Mouse (Mus musculus) inflammation-experienced regulatory T-cells, adult 6 months (primary cell): ENCODE data around the gene Gstp3. TPM values are rescaled to one million over a fixed set of nuclear protein-coding genes. Genes with fewer than 3 reads are reported as not detected.

Experiments
- ATAC-seq: one replicate; pipeline ENCODE4 v1.8.0; 2017
- polyA plus RNA-seq, 3 experiments: library from polyadenylated mRNA; unstranded; fragments of 100-300 nt; shearing (Covaris generic); gene quantifications; one replicate each; pipeline ENCODE4 v1.2.1; 2017

Gene Gstp3
- 100 to 1,000 TPM; 178 to 293 (median 197) TPM for polyA plus RNA-seq

DNA sequence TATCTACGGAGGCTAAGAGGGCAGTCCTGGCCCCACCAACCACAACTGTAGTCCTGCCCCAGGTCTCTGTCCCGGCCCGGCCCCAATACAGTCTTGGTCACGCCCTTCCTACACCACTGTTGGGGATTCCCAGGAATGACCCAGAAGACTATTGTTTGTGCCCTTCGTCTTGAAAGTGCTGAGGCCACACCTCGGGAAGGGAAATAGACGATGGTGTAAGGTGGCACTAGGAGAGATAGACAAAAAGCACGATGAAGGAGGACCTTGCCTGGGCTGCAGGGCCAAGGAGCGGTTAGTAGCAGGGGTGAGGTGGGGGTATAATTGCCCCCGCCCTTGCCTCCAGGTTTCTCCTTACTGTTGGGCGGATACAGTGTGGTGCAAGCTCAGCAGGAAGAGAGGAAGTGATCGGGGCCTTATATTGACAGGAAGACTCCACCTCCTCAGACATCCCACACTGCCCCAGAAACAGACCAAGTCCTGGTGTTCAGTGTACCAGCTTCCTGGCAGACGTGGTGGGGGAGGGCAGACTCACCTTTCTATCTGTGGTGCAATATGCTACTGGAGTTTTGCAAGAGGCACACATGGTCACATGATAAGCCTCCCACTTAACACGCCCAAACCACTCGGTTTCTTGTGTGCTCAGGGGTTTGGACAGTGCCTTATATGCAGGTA lies at the start of gene Gstp3:
Gene Gstp3 (minus strand): TSS at position 501 of the 672 bp plus-strand sequence.
- peak; percentile 88 for ATAC-seq

DNA sequence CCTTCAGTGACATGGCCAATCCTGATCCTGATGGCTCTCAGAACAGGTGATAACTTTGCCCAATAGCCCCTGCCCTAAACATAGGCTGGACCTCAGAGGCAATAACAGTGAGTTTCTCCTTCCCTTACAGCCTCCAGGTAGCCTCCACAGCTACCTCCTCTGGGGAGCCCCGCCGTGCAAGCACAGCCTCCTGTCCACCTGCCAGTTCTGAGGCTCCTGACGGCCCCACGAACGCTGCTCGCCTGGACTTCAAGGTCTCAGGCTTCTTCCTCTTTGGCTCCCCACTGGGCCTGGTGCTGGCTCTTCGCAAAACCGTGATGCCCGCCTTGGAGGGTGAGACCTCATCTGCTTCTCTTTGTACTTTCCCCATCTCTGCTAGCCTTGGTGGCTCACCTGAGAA lies 49.2 kb upstream of the Gstp3 start:
- no peak for ATAC-seq

GRCm38 (mm10) chr19:4106654-4107053 lies 47.3 kb upstream of the Gstp3 start:
- ATAC-seq, result no peak

DNA sequence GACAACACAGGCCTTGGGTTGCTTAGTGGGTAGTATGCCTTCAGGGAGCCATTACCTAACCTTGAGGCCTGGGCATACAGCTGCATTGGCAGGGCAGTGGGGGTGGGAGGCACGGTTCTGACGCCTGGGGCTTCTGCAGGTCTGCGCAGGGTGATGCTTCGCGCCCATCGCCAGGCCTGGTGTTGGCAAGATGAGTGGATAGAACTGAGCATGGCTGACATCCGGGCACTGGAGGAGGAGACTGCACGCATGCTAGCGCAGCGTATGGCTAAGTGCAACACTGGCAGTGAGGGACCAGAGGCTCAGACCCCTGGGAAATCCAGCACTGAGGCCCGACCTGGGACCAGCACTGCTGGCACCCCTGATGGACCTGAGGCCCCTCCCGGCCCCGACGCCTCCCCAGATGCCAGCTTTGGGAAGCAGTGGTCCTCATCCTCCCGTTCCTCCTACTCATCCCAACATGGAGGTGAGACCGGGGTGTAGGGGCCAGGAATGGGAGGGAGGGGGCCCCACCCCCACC lies 45.4 kb upstream of the Gstp3 start:
- no peak for ATAC-seq

GRCm38 (mm10) chr19:4103792-4104191 lies 44.4 kb upstream of the Gstp3 start:
- ATAC-seq, result no peak

- ATAC-seq, result no peak
These were observed 43.9 kb upstream of the Gstp3 start for GRCm38 (mm10) chr19:4103294-4103693.

DNA sequence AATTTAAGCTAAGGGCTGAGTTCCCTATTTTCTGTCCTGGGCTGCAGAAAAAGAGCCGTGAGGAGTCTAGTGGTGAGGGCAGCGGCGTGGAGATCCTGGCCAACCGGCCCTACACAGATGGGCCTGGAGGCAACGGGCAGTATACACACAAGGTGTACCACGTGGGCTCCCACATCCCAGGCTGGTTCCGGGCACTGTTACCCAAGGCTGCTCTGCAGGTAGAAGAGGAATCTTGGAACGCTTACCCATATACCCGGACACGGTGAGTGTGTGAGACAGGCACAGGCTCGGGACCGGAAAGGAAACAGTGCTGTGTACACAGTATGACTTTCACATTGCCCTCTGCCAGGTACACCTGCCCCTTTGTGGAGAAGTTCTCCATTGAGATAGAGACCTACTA lies 43.3 kb upstream of the Gstp3 start:
- no peak for ATAC-seq

- ATAC-seq, result no peak
These were observed 42.7 kb upstream of the Gstp3 start for GRCm38 (mm10) chr19:4102049-4102448.

DNA sequence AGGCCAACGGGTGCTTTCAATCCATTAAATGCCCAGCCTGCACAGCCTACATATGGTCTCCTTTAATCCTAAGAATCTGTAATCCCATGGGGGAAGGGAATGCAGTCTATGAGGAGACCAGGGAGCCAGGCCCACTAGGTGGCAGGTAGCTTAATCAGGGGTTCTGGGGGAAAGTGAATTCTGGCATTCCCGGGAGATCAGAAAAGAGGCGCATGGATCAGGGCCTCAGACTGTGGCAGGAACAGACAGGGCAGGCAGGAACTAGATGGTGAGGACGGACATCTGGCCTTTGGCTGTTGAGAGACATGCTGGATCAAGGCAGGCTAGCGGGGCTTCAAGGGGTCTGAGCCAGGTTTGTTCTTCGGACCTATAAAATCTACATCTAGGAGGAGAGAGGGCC lies 42.1 kb upstream of the Gstp3 start:
- ATAC-seq, result no peak

GRCm38 (mm10) chr19:4100718-4101261 lies 41.4 kb upstream of the Gstp3 start:
- no peak for ATAC-seq

DNA sequence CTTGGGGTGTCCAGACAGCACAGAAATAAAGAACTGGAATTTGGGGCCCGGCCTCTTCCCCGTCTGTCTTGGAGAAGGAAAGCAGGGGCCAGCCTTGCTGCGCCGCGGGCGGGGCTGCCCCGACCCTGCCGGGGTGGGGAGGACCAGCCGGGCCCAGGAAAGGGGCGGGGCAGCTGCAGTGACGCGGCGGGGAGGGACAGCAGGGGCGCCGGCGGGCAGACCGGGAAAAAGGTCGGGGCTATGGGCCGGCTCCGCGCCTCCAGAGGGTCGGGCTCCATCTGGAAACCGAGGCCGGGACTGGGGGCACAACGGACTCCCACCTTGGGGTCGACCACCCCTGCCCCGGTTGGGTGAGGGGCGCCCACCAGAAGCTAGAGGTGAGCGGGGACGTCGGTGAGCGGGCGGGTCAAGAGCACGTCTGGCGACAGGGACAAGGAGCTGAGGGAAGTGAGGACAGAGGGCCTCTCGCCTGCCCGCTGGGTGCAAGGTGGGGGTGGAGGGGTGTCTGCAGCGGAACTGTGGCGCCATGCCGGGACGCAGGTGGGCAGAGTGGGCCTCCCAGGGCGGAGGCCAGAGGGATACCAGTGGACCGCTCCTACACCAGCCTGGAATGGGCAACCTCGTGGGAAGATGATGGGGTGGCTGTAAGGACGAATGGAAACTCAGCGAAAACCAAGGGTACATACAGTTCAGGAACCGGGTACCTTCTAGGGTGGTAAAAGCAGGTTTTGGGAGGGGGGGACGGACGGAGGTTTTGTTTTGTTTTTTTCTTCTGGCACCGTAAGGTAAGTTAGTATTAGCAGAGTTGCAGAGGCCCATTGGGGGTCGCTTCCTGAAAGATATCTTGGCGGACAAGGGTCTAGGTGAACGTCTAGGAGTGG lies 40.7 kb upstream of the Gstp3 start, which contains the start of gene Pitpnm1:
Gene Pitpnm1 (plus strand): TSS at position 162 of the 881 bp plus-strand sequence.
- ATAC-seq, result no peak

GRCm38 (mm10) chr19:4099056-4099455 lies 39.7 kb upstream of the Gstp3 start:
- peak; percentile 32 for ATAC-seq

DNA sequence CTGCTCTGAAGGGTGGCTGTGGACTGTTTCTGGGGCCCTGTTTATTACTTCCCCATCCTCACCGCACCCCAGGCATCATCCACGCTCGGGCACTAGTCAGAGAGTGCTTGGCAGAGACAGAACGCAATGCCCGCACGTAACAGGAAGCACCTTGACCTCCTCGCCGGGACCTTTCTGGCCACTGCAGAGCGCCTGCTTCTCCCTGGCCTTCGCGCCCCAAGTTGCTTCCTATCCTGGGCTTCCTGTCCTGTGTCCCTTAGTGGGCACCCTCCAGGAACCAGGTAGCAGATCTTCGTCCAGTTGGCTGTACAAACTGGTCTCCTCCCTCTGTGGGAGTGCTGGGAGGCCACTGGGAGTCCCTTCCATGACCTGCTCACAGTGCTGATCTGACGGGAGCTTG lies 39.1 kb upstream of the Gstp3 start:
- ATAC-seq, result no peak

- ATAC-seq, result peak; percentile 18
These were observed 38.1 kb upstream of the Gstp3 start for GRCm38 (mm10) chr19:4097441-4097825.

DNA sequence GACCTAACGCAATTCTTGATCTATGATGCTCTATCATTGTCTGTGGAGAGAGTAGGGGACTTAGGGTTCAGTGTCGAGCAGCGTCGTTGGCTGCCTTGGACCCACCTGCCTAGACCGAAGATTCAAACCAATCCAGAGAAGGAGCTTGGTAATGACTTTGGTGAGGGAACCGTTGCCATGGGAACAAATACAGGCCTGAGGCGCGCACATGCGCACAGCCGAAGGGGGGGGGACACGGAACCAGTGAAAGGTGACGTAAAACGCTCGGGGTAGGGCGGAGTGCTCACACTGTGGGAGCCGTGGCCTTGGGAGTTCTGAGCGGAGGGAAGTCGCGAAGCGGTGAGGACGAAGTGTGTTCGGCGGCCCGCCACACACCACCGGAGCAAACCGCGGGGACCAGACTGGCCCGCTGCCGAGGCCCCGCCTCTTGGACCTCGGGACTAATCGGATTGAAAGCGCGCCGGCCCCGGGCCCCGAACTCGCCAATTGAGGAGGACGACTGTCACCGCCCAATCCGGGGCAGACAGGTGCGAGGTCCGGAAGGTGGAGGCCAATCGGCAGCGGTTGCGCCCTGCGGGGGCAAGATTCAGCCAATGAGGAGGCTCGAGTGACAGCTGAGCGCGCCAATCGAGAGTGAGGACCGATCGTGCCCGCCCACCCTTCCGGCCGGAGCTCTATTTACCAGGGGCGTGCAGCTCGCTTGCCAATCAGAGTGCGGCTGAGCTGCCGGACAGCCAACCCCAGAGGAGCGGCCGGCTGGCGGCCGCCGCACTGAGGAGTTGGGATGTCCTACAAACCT lies 37.5 kb upstream of the Gstp3 start, which contains the start of gene Cdk2ap2:
Gene Cdk2ap2 (plus strand): TSS at position 541 of the 799 bp plus-strand sequence.
- peak; percentile 77 for ATAC-seq

DNA sequence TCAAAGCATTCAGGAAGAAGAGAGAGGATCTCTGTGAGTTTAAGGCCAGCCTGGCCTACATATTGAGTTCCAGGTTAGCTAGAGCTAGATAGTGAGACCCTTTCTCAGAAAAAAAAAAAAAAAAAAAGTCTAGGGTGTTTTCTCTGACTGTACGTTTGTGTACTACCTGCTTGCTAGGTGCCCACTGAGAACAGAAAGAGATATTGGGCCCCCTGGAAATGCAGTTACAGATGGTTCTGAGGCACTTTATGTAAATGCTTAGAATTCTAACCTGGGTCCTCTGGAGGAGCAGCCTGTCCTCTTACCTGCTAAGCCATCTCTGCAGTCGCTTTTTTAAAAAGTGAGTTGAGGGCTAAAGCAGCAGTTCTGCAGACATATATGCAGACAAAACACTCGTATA lies 36.4 kb upstream of the Gstp3 start:
- ATAC-seq, result no peak

DNA sequence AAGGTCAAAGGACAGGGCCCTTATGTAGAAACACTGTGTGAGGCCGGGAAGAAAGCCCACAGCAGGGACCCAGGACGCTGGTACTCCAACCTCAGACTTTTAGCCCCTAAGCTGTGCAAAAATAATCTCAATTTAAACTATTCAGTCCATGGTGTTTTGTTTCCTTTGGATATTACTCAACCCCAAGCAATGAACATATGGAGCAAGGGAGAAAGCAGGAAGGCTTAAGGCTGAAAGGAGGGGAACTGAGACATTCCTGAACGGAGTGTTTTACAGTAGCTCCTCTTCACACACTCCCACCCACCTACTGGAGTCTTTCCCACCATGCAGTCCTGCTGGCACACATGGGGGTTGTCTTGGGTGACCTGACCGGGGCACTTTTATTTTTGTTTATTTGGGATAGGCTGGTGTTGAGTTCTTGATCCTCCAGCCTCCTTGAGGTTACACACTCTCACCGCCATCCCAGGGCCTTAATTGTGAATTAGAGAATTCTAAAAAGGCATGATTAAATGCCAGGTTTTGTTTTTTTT lies 35.5 kb upstream of the Gstp3 start:
- ATAC-seq, result no peak

GRCm38 (mm10) chr19:4094348-4094747 lies 35.0 kb upstream of the Gstp3 start:
- ATAC-seq, result no peak

DNA sequence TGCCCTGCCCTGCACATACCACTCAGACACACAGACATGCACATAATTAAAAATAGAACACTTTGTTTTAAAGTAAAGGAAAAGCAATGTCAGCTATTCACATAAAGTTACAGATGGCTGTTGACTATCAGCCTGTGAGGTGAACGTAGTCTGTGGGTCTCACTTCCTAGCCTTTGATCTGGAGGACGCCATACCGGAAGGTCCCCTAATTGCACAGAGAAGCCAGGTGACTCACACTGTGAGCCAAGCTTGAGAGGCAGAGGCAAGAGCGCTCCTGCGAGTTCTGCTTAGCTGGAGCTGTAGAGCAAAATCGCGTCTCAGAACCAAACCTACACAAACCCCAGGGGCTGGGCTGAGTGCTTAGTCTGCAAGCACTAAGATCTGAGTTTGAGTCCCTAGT lies 34.4 kb upstream of the Gstp3 start:
- ATAC-seq, result peak; percentile 66

- ATAC-seq, result no peak
These were observed 33.4 kb upstream of the Gstp3 start for GRCm38 (mm10) chr19:4092750-4093149.

- ATAC-seq, result no peak
These were observed 32.0 kb upstream of the Gstp3 start for GRCm38 (mm10) chr19:4091383-4091782.

- ATAC-seq, result no peak
These were observed 31.1 kb upstream of the Gstp3 start for GRCm38 (mm10) chr19:4090446-4090845.
